Mouse (Mus musculus): ENCODE measurements around the gene Cldn20. TPM values are rescaled to one million over a fixed set of nuclear protein-coding genes. Genes with fewer than 3 reads are reported as not detected.

Gene Cldn20
- polyA plus RNA-seq (2015; fragmentation: Illumina TruSeq; extraction: RNeasy Lipid Tissue Mini Kit (QIAGEN cat#74804); ENCODE audit: insufficient read depth, low read depth, low replicate concordance) = not detected

GRCm38 (mm10) chr17:3532254-3532653 is at the start of gene Cldn20:
Cldn20 (plus strand) TSS chr17:3532554.

DNA sequence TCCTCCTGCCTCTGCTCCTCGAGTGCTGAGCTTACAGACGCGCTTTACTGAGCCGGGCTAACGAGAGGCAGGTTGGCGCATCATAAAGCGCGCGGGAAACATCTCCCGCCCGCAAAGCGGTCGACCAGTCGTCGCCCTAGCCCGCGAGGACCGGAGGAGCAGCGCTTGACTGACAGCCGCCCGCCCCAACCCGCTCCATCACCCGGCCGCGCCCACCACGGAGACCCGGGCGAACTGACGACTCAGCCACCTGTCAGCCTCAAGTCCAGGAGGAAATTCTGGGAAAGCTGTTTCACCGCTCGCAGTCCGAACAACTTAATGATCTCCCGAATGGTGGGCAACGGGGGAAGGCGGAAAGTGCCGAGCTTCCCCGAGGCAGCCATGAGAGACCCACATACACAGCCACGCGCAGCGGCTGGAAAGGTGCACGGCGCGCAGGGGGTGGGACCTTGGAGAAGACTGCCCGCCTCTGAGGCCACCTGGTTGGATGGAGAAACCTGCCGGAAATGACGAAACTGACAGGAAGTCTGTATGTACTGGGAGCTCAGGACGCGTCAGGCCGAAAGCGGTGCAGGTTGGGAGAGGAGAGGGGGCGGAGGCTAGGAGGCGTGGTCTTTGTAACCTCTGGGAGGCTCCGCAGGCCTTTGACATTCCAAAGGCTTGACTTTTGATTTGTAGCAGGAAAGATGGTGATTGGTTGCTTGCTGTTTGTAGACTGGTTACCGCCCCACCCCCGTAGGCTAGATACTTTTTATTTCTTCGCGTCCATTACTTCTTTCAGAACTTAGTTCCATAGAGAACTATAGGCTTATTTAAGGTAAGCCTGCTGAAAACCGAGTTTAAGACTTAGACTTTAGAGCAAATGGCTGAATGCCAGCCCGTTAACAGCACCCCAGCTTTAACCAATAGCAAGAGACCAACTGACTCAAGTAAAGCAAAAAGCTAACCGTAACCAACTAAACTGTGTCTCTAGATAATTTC is 25.3 kb downstream of the Cldn20 start, which contains the start of gene Tfb1m:
TSS of gene Tfb1m (minus strand) at position 451 of the 981 bp plus-strand sequence.

Other genes with a start within 250 kb of the Cldn20 start
- gene Tiam2, start 206.0 kb upstream of the Cldn20 start, polyA plus RNA-seq (2015; fragmentation: Illumina TruSeq; extraction: RNeasy Lipid Tissue Mini Kit (QIAGEN cat#74804); ENCODE audit: insufficient read depth, low read depth, low replicate concordance) = 0.39 TPM
- 2.8 TPM for gene Tfb1m, start 25.2 kb downstream of the Cldn20 start, polyA plus RNA-seq (2015; fragmentation: Illumina TruSeq; extraction: RNeasy Lipid Tissue Mini Kit (QIAGEN cat#74804); ENCODE audit: insufficient read depth, low read depth, low replicate concordance)
- gene Nox3, start 163.7 kb downstream of the Cldn20 start, polyA plus RNA-seq (2015; fragmentation: Illumina TruSeq; extraction: RNeasy Lipid Tissue Mini Kit (QIAGEN cat#74804); ENCODE audit: insufficient read depth, low read depth, low replicate concordance) = not detected